Mouse (Mus musculus): ENCODE results near the gene Cc2d1a.

The Cc2d1a gene

GRCm38 (mm10) chr8:84147769-84148530 lies at the start of gene Cc2d1a, which contains the start of gene 4930432K21Rik:
Cc2d1a (minus strand) TSS chr8:84147936.
4930432K21Rik (plus strand) TSS chr8:84148025.
- peak; percentile 79 to 87 for DNase-seq (ENCODE audit: low spot score in 2 of 2)

DNA sequence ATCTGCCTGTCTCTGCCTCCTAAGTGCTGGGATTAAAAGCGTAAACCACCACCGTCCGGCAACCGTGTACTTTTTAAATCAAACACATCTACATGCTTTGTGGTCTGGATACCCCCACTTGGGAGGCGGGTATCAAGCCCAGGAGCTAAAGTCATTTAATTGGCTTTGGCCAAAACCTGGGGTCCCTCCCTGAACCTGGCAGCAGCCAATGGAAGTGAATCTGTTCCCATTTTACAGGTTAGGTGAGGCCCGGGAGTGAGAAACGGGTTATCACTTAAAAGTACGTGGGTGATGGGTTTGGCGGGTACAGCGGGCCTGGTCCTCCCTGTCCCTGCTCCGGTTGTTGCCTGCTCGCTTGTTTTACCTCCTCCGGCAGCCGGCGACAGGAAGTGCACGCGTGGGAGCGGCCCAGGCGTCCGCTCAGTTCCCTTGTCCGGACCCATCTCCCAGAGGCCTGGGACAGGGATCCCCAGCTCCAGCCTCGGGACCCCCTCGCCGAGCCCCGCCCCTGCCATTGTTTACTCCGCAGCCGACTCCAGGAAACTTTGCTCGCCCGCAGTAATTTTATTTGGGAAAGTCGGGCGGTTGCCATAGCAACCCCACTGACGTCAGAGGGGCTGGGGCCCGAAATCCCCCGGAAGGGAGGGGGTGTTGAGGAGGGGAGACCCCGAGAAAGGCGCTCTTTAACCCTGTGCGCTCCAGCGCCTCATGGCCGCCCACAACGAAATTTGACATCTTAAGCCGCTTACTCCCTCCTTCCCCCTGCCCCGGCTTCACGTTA lies 49.6 kb upstream of the Cc2d1a start:
- DNase-seq (ENCODE audit: low spot score in 2 of 2): peak; percentile 70 to 78

DNA sequence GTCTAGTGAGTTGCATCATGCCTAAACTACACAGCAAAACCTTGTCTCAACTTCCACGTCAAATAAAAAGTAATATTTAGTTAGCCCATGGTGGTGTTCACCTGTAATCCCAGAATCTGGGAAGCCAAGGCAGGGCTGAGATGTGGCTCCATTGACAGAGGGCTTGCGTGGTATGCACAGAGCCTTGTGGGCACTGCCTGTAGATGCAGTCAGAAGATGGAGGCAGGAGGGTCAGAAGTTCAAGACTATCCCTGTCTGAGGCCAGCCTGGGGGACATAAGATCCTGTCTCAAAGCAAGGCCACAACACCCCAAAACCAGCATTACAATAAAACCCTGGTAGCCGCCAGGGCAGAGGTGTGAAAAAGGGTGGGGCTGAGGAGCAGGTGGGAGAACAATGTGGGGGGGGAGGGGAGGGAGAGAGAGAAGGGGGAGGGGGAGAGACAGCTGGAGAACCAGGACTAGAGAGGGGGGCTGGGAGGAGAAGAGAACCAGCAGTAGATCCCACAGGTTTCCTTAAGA lies 46.5 kb upstream of the Cc2d1a start:
- DNase-seq (ENCODE audit: low spot score in 2 of 2): no peak

GRCm38 (mm10) chr8:84193566-84193965 lies 45.8 kb upstream of the Cc2d1a start:
- no peak for DNase-seq (ENCODE audit: low spot score in 2 of 2)

GRCm38 (mm10) chr8:84193161-84193560 lies 45.4 kb upstream of the Cc2d1a start:
- DNase-seq (ENCODE audit: low spot score in 2 of 2): no peak

DNA sequence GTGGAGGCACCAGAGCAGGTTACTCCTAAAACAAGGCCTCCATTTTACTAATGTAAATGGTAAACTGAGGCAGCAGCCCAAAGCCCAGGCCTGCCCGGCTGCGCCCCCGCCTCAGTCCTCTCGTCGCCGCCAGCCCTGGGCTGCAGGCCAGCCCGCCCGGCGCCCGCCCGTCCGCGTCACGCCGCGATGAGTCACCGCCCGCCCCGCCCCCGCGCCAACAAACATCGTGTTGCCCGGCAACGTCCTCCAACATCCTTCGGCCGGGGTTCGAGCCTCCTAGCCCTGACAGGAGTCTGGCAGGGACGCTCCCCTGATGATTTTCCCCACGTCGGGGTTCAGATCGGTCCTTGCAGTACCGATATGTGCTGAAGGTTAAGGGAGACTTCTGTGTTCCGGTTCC lies 44.8 kb upstream of the Cc2d1a start:
- peak in 1 of 2 experiments; percentile 67 for DNase-seq (ENCODE audit: low spot score in 2 of 2)

DNA sequence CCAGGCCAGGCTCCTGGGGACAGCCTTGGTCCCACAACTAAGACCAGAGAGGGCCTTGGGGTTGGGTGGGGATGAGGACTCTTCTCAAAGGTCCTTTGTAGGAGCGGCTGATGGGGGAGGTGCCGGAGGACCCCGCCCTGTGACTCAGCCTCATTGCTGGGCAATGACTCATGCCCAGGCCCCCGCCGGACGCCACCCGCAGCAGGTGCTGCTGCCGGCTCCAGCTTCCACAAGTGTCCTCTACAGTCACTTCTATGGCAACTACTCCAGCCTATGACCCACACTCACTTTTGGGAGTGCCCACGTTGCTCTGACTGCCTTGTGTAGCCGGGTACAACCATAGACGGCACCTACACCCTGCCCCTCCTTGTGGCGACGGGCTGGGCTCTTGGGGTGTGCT lies 44.3 kb upstream of the Cc2d1a start:
- no peak for DNase-seq (ENCODE audit: low spot score in 2 of 2)

DNA sequence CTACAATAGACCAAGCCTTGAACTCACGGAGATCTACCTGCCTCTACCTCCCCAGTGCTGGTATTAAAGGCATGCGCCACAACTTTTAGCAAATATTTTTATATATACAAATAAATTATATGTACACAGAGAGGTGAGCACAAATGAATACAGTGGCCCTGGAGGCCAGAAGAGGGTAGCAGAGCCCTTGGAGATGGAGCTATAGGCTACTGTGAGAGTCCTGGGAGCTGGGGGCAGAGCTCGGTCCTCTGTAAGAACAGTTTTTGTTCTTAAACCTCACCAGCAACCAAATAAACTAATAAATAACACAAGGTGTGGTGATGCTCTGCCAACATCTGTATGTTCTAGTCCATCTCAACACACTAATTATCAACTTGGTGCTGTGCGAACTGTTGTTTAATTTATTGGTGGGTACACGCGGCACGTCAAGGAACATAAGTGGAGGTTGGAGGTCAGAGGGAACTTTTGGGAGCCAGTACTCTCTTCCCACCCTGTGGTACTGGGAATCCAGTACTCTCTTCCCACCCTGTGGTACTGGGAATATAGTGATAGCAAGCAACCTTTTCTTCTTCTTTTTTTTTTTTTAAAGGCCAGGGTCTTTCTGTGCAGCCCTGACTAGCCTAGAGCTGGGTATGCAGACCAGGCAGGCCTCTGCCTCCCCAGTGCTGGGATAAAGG lies 42.6 kb upstream of the Cc2d1a start:
- no peak for DNase-seq (ENCODE audit: low spot score in 2 of 2)

GRCm38 (mm10) chr8:84189603-84190002 lies 41.9 kb upstream of the Cc2d1a start:
- DNase-seq (ENCODE audit: low spot score in 2 of 2): no peak

DNA sequence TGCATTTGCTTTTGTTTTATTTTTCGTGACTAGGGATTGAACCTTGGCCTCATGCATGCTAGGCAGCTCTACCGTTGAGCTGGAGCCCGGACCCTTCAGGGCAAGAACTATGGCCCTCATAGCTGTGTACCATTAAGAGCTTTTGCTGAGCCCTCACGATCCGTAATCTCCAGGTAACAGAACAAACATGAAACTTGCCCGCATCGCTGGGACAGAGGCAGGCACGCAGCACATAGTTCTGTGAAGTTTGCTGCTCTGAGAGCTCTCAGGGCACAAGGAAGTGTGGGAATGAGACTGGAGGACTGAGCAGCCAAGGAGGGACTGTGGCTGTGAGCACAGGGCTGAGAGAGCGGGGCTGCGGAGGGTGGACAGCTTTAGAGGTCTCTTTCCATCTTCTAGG lies 40.9 kb upstream of the Cc2d1a start:
- DNase-seq (ENCODE audit: low spot score in 2 of 2): no peak

DNA sequence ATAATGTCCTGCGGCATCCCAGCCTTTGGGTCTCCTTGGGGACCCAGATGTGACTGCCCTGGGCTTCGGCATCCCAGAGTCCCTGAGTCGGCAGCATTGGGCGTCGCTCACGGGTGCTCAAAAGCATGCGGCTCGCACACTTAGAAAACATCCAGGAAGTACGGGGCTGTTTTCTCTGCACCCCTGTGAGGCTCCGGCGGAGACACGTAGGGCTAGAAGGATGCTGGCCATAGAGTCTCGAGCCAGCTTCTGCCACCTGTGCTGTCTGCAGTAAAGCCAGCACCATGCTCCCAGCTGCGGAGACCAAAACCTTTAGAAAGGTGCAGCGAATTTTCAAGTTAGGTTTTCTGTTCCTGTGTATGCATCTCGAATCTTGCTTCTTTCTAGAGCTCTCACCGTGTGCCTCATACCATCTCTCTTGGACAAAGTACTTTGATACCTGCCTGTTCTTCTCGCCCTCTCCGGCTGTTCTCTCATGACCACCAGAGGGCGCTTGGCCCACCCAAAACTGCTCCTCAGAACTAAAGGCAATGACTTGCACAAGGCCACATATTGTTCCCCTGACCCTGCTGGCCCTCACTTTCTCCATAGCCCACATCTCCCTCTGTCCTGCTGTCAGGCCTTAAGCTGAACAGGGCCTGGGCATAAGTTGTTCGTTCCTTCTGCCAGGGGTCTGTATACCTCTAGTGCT lies 39.5 kb upstream of the Cc2d1a start:
- DNase-seq (ENCODE audit: low spot score in 2 of 2): no peak

DNA sequence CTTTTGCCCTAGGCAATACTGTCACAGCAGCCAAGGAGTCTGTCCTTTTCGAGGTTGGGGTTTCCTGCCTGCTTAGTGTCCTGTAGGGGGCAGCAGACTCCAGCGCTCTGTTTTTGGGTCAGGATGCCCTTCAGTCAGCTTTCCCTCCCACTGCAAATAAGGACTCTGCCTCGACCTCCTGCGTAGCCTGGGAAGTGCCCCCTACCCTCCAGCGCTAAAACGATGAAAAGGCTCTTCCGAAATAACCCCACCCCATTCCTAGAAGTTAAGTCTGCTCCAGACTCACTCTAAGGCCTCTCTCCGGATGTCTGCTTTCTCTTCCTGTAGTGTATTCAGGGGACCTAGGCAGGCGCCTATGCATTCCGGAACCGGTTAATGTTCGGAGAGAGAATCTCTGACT lies 38.8 kb upstream of the Cc2d1a start:
- DNase-seq (ENCODE audit: low spot score in 2 of 2): peak in 1 of 2 experiments; percentile 63

DNA sequence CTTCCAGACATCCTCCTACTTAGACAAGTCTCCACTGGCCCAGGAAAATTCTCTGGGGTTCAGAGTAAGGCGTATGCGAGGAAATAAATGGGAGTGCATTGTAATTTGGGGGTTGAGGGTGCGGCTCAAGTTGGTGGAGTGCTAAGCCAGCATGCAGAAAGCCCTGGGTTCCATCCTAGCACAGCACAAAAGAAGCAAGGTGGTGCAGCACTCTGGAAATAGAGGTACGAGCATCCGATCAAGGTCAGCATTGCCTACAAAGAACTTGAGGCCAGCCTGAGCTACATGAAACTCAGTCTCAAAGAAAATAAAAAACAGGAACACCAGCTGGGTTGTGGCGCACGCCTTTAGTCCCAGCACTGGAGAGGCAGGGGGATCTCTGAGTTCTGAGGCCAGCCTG lies 37.4 kb upstream of the Cc2d1a start, which contains the start of gene Nanos3:
Gene Nanos3, minus strand, starts transcription at position 101 of the 400 bp plus-strand sequence.
- DNase-seq (ENCODE audit: low spot score in 2 of 2): no peak

GRCm38 (mm10) chr8:84184085-84185043 lies 36.6 kb upstream of the Cc2d1a start:
- no peak for DNase-seq (ENCODE audit: low spot score in 2 of 2)

- DNase-seq (ENCODE audit: low spot score in 2 of 2): peak in 1 of 2 experiments; percentile 64
These were observed 35.7 kb upstream of the Cc2d1a start for GRCm38 (mm10) chr8:84183261-84184084.

DNA sequence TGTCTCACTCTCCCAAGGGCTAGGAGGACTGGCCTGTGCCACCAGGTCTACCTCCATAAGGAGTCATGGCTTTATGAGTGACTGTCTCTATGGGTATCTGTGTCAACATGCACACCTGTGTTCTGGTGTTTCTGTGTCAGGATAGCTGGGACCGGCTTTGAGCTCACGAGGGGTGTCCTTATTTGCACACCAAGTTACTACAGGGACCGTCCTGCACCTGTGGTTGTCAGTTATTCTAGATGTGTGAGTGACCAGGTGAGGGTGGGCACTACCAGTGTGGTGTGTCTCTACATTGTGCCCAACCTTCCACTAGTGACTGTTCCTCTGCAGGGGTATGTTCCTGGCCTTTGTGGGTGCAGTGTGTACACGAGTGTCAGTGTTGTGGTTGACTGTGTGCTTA lies 35.1 kb upstream of the Cc2d1a start:
- no peak for DNase-seq (ENCODE audit: low spot score in 2 of 2)

GRCm38 (mm10) chr8:84180530-84181190 lies 32.9 kb upstream of the Cc2d1a start:
- DNase-seq (ENCODE audit: low spot score in 2 of 2): peak in 1 of 2 experiments; percentile 46

- no peak for DNase-seq (ENCODE audit: low spot score in 2 of 2)
These were observed 32.2 kb upstream of the Cc2d1a start for GRCm38 (mm10) chr8:84179946-84180345.

- DNase-seq (ENCODE audit: low spot score in 2 of 2): no peak
These were observed 30.9 kb upstream of the Cc2d1a start for GRCm38 (mm10) chr8:84178592-84178991.

All from cerebellum, postnatal 4 days (tissue).